Mouse (Mus musculus) CH12.LX (cell line): ENCODE data around the gene Sgsm3. TPM values are rescaled to one million over a fixed set of nuclear protein-coding genes. Genes with fewer than 3 reads are reported as not detected.

Experiments
- DNase-seq: peaks from one replicate; pipeline ENCODE4 v3.0.0-alpha.2; 2013; ENCODE audit errors: extremely low read depth
- H3K27ac ChIP-seq: 2 replicates; pipeline ENCODE4 v1.5.1; 2012; ENCODE audit warnings: low read depth, mild to moderate bottlenecking, control low read depth, moderate library complexity; ENCODE audit not compliant: insufficient read depth
- H3K27me3 ChIP-seq: replicated peaks from 2 replicates; pipeline ENCODE3; 2012; ENCODE audit warnings: inconsistent platforms
- H3K36me3 ChIP-seq, 2 experiments: replicated peaks in 1 of 2; 2 replicates each; pipeline versions ENCODE3 to v1.6.1; 2012; ENCODE audit warnings: inconsistent platforms in 1 of 2, low read length in 1 of 2, mild to moderate bottlenecking in 1 of 2, mixed read lengths in 1 of 2, moderate library complexity in 1 of 2; ENCODE audit not compliant: control insufficient read depth in 1 of 2, insufficient read depth in 1 of 2
- H3K4me1 ChIP-seq, 2 experiments: 2 replicates each; pipeline ENCODE4 v1.6.1; 2012; ENCODE audit warnings: inconsistent platforms in 1 of 2, moderate library complexity in 1 of 2; ENCODE audit not compliant: insufficient read depth in 2 of 2, control insufficient read depth in 1 of 2
- H3K4me2 ChIP-seq: 2 replicates; pipeline ENCODE4 v1.6.1; 2012; ENCODE audit warnings: low read depth, mild to moderate bottlenecking, control low read depth; ENCODE audit not compliant: poor library complexity, insufficient read depth, severe bottlenecking
- H3K4me3 ChIP-seq, 3 experiments: fragments of 150-350 bp in 1 of 3; sonication (generic) in 1 of 3; replicated peaks in 1 of 3; 2 replicates each; pipeline versions ENCODE3 to v1.5.1; 2011 to 2012; ENCODE audit warnings: low read depth in 2 of 3, low read length in 2 of 3, mild to moderate bottlenecking in 2 of 3, moderate library complexity in 2 of 3, control low read depth in 1 of 3, improper control_type of control experiment in 1 of 3, inconsistent platforms in 1 of 3, mixed read lengths in 1 of 3; ENCODE audit not compliant: poor library complexity in 1 of 3
- H3K79me2 ChIP-seq: replicated peaks from 2 replicates; pipeline ENCODE4 v1.6.1; 2012; ENCODE audit warnings: mild to moderate bottlenecking, moderate library complexity; ENCODE audit not compliant: control insufficient read depth, poor library complexity, insufficient read depth, severe bottlenecking; ENCODE audit errors: extremely low read depth
- H3K9ac ChIP-seq: 2 replicates; pipeline ENCODE4 v1.6.1; 2012; ENCODE audit warnings: low read depth, mild to moderate bottlenecking, control low read depth, moderate library complexity; ENCODE audit not compliant: insufficient read depth
- H3K9me3 ChIP-seq: replicated peaks from 2 replicates; pipeline ENCODE3; 2012; ENCODE audit warnings: low read length, inconsistent platforms, mixed read lengths
- BHLHE40 ChIP-seq: IDR thresholded peaks from 2 replicates; pipeline ENCODE4 v1.6.1; 2011; ENCODE audit warnings: mild to moderate bottlenecking, low read depth, low read length, improper control_type of control experiment
- CHD2 ChIP-seq: IDR thresholded peaks from 2 replicates; pipeline ENCODE4 v1.6.1; 2011; ENCODE audit warnings: low read length, improper control_type of control experiment
- CTCF ChIP-seq, 2 experiments: IDR thresholded peaks in 1 of 2; conservative IDR thresholded peaks in 1 of 2; 2 replicates each; pipeline ENCODE4 v1.5.1; 2011 to 2012; ENCODE audit warnings: low read depth in 2 of 2, low read length in 2 of 2, improper control_type of control experiment in 1 of 2, inconsistent platforms in 1 of 2, mild to moderate bottlenecking in 1 of 2, moderate library complexity in 1 of 2
- E2F4 ChIP-seq: IDR thresholded peaks from 2 replicates; pipeline ENCODE4 v1.6.1; 2011; ENCODE audit warnings: low read depth, low read length, improper control_type of control experiment; ENCODE audit not compliant: insufficient replicate concordance
- ELF1 ChIP-seq: IDR thresholded peaks from 2 replicates; pipeline ENCODE4 v1.6.1; 2014; ENCODE audit warnings: low read depth, mild to moderate bottlenecking, inconsistent platforms, low read length, improper control_type of control experiment
- EP300 ChIP-seq: IDR thresholded peaks from 2 replicates; pipeline ENCODE4 v1.6.1; 2011; ENCODE audit warnings: low read length, improper control_type of control experiment
- ETS1 ChIP-seq: conservative IDR thresholded peaks from 2 replicates; pipeline ENCODE4 v1.6.1; 2012; ENCODE audit warnings: low read depth, mild to moderate bottlenecking, inconsistent platforms, low read length, improper control_type of control experiment, moderate library complexity
- JUND ChIP-seq: conservative IDR thresholded peaks from 2 replicates; pipeline ENCODE4 v1.6.1; 2011; ENCODE audit warnings: low read depth, low read length, improper control_type of control experiment
- KAT2A ChIP-seq: IDR thresholded peaks from 2 replicates; pipeline ENCODE4 v1.6.1; 2012; ENCODE audit warnings: low read length, improper control_type of control experiment, inconsistent platforms; ENCODE audit not compliant: insufficient replicate concordance
- MAX ChIP-seq: IDR thresholded peaks from 2 replicates; pipeline ENCODE4 v1.6.1; 2011; ENCODE audit warnings: low read length, improper control_type of control experiment
- MAZ ChIP-seq: IDR thresholded peaks from 2 replicates; pipeline ENCODE4 v1.6.1; 2012; ENCODE audit warnings: low read depth, mild to moderate bottlenecking, inconsistent platforms, low read length, improper control_type of control experiment, moderate library complexity
- MEF2A ChIP-seq: IDR thresholded peaks from 2 replicates; pipeline ENCODE4 v1.6.1; 2014; ENCODE audit warnings: low read depth, mild to moderate bottlenecking, inconsistent platforms, low read length, improper control_type of control experiment, borderline replicate concordance
- MXI1 ChIP-seq: IDR thresholded peaks from 2 replicates; pipeline ENCODE4 v1.6.1; 2011; ENCODE audit warnings: mild to moderate bottlenecking, low read depth, low read length, improper control_type of control experiment
- NELFE ChIP-seq: IDR thresholded peaks from 2 replicates; pipeline ENCODE4 v1.6.1; 2011; ENCODE audit warnings: low read depth, low read length, improper control_type of control experiment
- NRF1 ChIP-seq: IDR thresholded peaks from 2 replicates; pipeline ENCODE4 v1.6.1; 2014; ENCODE audit warnings: low read depth, mild to moderate bottlenecking, inconsistent platforms, low read length, improper control_type of control experiment, moderate library complexity
- POLR2A ChIP-seq: IDR thresholded peaks from 2 replicates; pipeline ENCODE4 v1.6.1; 2011; ENCODE audit warnings: low read depth, mild to moderate bottlenecking, improper control_type of control experiment, low read length
- RAD21 ChIP-seq: IDR thresholded peaks from 2 replicates; pipeline ENCODE4 v1.6.1; 2011; ENCODE audit warnings: low read depth, mild to moderate bottlenecking, low read length, improper control_type of control experiment, moderate library complexity
- RCOR1 ChIP-seq: conservative IDR thresholded peaks from 2 replicates; pipeline ENCODE4 v1.6.1; 2012; ENCODE audit warnings: low read depth, mild to moderate bottlenecking, inconsistent platforms, low read length, improper control_type of control experiment
- SIN3A ChIP-seq: IDR thresholded peaks from 2 replicates; pipeline ENCODE4 v1.6.1; 2012; ENCODE audit warnings: low read length, improper control_type of control experiment, inconsistent platforms
- SMC3 ChIP-seq: IDR thresholded peaks from 2 replicates; pipeline ENCODE4 v1.6.1; 2011; ENCODE audit warnings: low read depth, low read length, improper control_type of control experiment
- UBTF ChIP-seq: IDR thresholded peaks from 2 replicates; pipeline ENCODE4 v1.6.1; 2012; ENCODE audit warnings: low read depth, mild to moderate bottlenecking, inconsistent platforms, low read length, improper control_type of control experiment, moderate library complexity
- USF1 ChIP-seq: IDR thresholded peaks from 2 replicates; pipeline ENCODE4 v1.6.1; 2014; ENCODE audit warnings: low read depth, mild to moderate bottlenecking, inconsistent platforms, low read length, improper control_type of control experiment
- USF2 ChIP-seq: conservative IDR thresholded peaks from 2 replicates; pipeline ENCODE4 v1.6.1; 2011; ENCODE audit warnings: low read depth, low read length, improper control_type of control experiment
- ZC3H11A ChIP-seq: IDR thresholded peaks from 2 replicates; pipeline ENCODE4 v1.6.1; 2012; ENCODE audit warnings: low read depth, mild to moderate bottlenecking, inconsistent platforms, low read length, improper control_type of control experiment
- ZMIZ1 ChIP-seq: IDR thresholded peaks from 2 replicates; pipeline ENCODE4 v1.6.1; 2012; ENCODE audit warnings: low read depth, mild to moderate bottlenecking, inconsistent platforms, low read length, improper control_type of control experiment
- ZNF384 ChIP-seq: IDR thresholded peaks from 2 replicates; pipeline ENCODE4 v1.6.1; 2012; ENCODE audit warnings: low read depth, low read length, improper control_type of control experiment, inconsistent platforms
- dilution Hi-C: fragments of 300-500 bp; cut with MboI; formaldehyde crosslinking; loops from 2 replicates; pipeline ENCODE4 v1.14.3; 2020; ENCODE audit warnings: low sequenced_read_pairs; ENCODE audit not compliant: extremely low pct_unique_long_range_greater_than_20kb, extremely low pct_ligation_motif_present
- in situ Hi-C: fragments of 300-500 bp; cut with MboI; formaldehyde crosslinking; loops from 3 replicates; pipeline ENCODE4 v1.14.3; 2019; ENCODE audit warnings: low sequenced_read_pairs, low pct_ligation_motif_present, low pct_unique_long_range_greater_than_20kb, mixed read lengths
- polyA plus RNA-seq: library from polyadenylated mRNA; unstranded; fragments of >175 nt; gene quantifications from 2 replicates; pipeline ENCODE4 v1.2.1, GENCODE M21; 2012; ENCODE audit warnings: low read depth; ENCODE audit not compliant: insufficient read length
- total RNA-seq, 2 experiments: library from RNA; depleted of rRNA; stranded (reverse); fragments of 300-350 nt in 1 of 2; fragments of >200 nt in 1 of 2; gene quantifications; 2 replicates each; pipeline ENCODE4 v1.2.3; 2012 to 2014

Sgsm3 gene
- total and polyA plus RNA-seq, 3 experiments = 14.4 to 25.5 (median 15.0) TPM

DNA sequence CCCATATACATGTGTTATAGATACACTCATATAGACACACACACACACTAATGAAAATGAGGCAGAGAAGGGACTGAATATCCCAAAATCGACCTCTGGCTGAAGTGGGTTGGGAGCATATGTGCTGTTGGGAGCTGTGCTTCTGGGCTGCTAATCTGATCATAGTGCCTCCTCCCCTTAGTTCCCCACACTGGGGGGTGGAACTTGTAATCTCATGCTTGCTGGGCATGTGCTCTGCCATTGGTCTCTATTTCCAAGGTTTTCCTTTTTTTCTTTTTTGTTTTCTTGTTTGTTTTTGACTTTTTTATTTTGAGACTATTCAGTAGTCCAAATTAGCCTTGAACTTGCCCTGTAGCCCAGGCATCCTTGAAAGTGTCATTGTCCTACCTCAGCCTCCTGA, 10.8 kb downstream of the Sgsm3 start:
- no peak overlapping the region for H3K9ac ChIP-seq
- no peak overlapping the region for H3K27ac ChIP-seq
- TF ChIP-seq CHD2 (no peak), RAD21 (no peak), KAT2A (no peak), SMC3 (no peak), POLR2A (no peak), NRF1 (no peak), EP300 (no peak), ZNF384 (no peak), ZMIZ1 (no peak), MEF2A (no peak), USF2 (no peak)
- no peaks in the 10 kb centered on the region for H3K9me3 ChIP-seq
- H3K36me3 ChIP-seq = peaks cover 0 to 3% of the 10 kb centered on the region in 2 experiments
- H3K27me3 ChIP-seq = no peaks in the 10 kb centered on the region
- peaks cover 2 to 13% of the 10 kb centered on the region in 2 experiments; a peak in 1 of 4 replicates for H3K4me1 ChIP-seq
- dilution Hi-C loops = no loop called here
- no peaks in the 10 kb centered on the region for H3K79me2 ChIP-seq
- in situ Hi-C loops = no loop called here
- H3K4me2 ChIP-seq = no peak overlapping the region
- no peak for DNase-seq
- no peak overlapping the region for H3K4me3 ChIP-seq

DNA sequence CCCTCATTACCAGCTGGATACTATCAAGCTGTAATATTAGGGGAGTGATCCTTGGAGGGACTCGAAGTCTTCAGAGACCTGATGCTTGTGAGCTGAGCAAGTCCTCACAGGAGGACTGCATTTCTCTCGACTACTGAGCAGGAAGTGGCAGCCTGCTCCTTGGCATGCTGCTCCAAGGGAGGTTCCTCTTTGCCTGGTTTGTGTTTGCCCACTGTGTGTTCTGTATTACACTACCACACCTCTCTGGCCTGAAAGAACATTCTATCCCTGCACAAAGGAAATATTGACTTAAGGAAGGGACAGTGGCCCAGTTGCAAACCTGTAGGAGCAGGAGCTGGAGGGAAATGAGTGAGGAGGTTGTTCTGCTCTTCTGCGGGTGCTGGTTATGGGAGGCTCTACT, 12.1 kb downstream of the Sgsm3 start:
- dilution Hi-C loops = no loop called here
- Histone ChIP-seq H3K9me3 (no peaks in the 10 kb centered on the region), H3K4me2 (no peak overlapping the region), H3K79me2 (no peaks in the 10 kb centered on the region), H3K9ac (no peak overlapping the region), H3K4me3 (no peak overlapping the region), H3K27ac (no peak overlapping the region), H3K27me3 (no peaks in the 10 kb centered on the region), H3K36me3 (peaks cover 0 to 8% of the 10 kb centered on the region in 2 experiments), H3K4me1 (peaks cover 2 to 13% of the 10 kb centered on the region in 2 experiments; a peak in 1 of 4 replicates)
- in situ Hi-C loops = no loop called here
- no peak for DNase-seq
- TF ChIP-seq USF1 (no peak), SIN3A (no peak), NELFE (no peak), RCOR1 (no peak), EP300 (no peak), MXI1 (no peak), UBTF (no peak), JUND (no peak), MAZ (no peak), CTCF (conservative IDR thresholded peaks at IDR 0.05 in 1 of 2, IDR thresholded peaks at IDR 0.05 in 1 of 2; ENCODE audit: low read depth in 2 of 2, low read length in 2 of 2) (no peak), MEF2A (no peak), ELF1 (no peak), KAT2A (no peak), BHLHE40 (no peak), POLR2A (no peak), ZC3H11A (no peak), E2F4 (no peak), USF2 (no peak), MAX (no peak), ETS1 (no peak)
